Mouse (Mus musculus): Measurements from ENCODE around the gene Rtl8c.
"Not testable (repeated sequence)": the region's sequence is repeated elsewhere in the genome, so short reads cannot be mapped to it uniquely, and the experiment has no call there.

Gene Rtl8c

DNA sequence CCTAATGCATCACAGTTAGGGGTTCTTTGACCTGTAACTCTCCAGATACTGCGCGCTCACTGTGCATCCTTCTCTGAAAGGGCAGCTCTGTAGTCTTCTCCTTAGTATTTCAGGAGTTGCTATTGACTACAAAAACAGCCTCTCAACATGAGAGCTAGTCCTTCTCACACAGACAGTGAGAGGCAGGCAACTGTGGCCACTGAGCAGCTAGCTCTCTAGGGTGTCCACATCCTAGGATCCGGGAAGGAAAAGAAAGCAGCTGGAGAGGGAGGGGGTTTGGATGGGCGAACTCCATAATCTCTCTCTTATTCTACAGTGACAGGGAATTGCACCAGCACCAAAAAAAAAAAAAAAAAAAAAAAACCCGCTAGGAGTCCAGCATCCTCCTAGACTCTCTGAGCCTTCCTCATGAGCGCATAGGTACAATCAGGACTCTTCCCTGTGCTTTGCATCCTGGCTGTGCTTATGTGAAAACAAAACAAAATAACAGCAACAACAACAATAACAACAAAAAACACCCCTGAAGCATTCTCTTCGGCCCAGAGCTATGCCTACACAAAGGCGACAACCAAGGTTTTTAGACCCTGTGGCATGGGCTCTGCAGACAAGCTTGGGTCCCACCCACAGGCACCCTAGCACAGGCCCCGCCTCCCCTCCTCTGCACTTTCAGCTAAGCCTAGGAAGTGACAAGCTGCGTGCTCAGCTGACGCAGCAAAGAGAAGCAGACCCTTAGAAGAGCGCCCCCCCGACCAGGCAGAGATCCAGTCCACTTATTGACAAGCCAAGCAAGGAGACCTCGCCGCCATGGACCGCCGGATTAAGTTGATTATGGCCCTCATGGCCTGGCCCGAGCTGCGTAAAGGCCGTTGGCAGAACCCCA is at the start of gene Rtl8c:
Rtl8c (plus strand) TSS at position 791 of the 880 bp plus-strand sequence.
- peak; percentile 61 for DNase-seq (ENCODE audit: low read depth, low spot score)

DNA sequence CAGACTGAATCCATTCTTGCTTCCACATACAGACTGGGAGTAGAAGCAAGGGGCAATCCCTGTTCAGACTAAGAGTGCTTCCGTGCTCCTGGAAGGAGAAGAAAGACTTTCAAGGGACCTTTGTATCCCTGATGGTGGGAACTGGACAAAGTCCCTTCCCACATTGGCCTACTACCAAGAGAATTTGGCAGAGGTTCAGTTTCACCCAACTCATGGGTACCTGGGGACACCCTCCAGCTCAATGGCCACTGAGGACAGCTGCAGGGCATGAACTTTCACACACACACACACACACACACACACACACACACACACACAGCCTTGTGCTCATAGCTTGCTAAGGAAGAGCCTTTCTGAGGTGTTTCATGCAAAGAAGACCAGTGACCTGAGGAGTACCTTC is 28.5 kb upstream of the Rtl8c start:
- DNase-seq (ENCODE audit: low read depth, low spot score): no peak

DNA sequence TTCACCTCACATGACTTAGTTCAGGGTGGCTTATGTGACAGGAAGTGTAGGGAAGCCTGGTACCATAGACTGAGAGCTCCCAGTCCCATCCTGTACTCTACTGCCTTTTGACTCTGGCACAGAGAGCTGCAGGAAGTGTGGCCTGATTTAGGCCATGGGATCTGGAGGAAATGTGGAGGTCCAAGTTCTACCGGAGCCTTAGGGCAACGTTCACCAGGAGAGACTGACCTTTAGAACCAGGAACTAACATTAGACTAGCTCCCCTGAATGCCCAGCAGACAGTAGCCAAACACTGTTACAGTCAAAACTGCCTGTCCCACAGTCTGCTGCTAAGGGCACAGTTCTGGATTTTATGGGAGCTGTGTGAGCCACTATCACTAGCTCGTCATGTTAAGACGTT is 26.4 kb upstream of the Rtl8c start:
- DNase-seq (ENCODE audit: low read depth, low spot score): not testable (repeated sequence)

DNA sequence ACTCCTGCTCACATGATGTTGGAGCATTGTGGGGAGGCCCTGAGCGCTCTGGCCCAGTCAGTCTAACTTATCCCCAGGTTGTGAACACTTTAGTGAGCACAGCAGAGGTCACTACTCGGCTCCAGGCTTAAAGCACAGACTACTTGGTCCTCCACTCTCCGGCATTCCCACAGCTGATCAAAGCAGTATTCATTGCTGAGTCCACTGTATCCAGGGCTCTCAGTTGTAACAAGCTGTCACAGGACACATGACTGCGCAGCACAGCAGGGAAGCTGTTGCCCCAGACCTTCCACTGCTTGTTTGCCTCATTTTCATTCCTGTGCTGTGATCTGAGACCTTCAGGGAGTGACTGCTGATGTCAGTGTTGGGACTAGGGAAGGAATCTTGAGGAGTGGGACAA is 24.4 kb upstream of the Rtl8c start:
- not testable (repeated sequence) for DNase-seq (ENCODE audit: low read depth, low spot score)

DNA sequence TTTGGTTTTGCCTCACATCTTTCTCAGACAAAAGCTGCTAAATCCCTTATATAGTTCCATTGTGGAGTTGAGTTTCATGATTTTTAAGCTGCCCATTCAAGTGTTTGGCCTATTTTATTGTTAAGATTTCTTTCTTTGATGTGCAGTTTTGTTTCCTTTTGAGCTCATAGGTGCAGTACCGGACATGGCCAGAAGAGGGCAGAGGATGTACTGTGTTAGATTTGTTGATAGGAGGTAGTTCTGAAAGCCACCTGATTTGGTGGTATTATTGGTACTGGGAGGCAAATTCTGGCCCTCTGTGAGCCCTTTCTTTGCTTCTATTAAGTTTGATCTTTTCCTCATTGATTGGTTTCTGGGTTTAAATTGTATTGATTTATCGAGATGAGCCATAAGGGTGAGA is 7.8 kb upstream of the Rtl8c start:
- not testable (repeated sequence) for DNase-seq (ENCODE audit: low read depth, low spot score)

DNA sequence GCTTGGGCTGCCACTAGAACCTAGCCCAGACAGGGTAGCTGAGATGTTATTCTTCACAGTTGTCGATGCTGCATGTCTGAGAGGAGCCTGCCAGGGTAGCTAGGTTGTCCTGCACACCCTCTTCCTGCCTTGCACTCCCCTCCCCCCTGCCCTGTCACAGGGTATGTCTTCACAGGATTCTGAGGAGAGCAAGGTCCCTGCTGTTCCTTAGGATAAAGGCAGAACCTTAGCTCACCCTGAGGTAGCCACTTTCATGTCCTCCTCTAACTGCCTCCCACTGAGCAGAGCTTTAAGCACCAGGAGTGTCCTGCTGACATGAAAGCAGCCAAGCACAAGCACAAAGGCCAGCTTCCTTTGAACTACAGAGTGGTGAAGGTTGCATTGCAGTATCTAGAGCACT is 1.7 kb upstream of the Rtl8c start:
- peak; percentile 64 for DNase-seq (ENCODE audit: low read depth, low spot score)

DNA sequence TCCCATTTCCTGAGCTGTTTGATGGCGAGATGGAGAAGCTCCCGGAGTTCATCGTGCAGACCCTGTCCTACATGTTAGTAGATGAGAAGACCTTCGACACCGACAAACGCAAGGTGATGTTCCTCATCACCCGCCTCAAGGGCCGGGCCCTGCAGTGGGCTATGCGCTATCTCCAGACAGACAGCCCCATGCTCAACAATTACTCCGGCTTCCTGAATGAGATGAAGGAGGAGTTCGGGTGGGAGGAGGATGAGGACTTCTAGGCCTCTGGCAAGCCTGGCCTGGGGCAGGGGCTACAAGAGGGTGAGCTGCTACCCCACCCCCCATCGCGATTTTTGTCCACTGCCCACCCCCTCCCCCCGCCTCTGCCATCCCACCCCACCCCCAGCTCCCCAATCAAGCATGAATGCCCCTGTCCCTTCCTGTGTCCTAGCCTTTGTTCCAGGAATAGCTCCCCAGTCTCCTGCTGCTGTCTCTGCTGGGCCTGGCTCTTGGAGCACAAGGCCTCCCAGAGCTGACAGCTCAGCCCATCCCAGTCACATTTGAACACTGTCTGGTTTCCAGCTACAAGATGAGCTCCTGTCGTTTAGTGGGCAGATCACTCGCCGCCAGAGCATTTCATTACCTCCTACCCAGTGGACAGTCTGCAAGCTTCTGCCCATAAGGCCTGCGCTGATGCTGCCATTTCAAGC is 436 bp downstream of the Rtl8c start:
- DNase-seq (ENCODE audit: low read depth, low spot score): peak; percentile 6

DNA sequence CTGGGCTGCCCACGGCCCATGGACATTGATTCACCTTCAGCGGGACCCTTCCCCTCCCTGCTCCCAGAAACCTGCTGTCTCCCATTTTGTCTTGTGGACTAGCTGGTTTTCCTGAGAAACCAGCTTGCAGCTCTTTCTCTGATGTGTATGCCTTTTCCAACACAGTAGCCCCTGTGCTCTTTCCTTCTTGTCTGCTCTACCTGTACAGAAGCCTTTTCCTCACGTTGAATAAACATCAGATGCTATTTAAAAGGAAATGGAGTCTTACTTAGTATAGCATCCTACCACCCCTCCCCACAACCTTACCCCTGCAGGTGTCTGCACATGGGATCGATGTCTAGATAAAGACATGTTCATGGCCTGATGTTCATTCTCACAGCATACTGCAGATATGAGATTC is 1.0 kb downstream of the Rtl8c start, which contains the start of gene Gm14597:
Gm14597 (minus strand) TSS at position 101 of the 400 bp plus-strand sequence.
- not testable (repeated sequence) for DNase-seq (ENCODE audit: low read depth, low spot score)

DNA sequence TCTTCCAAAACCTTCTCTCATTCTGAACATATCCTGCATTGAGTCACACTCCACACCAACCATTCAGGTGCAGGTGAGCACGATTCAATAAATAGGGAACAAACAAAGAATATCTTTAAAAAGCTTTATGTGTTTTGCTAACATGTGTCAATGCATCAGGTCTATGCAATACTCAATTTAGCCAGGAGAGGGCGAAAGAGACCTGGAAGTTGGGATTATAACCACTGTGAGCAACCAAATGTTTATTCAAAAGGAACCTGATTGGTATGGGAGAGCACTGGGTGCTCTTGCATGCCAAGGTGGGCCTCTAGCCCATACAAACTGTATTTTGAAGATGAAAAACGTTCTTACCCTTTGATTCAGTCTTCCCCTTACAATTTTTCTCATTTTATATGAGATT is 2.7 kb downstream of the Rtl8c start:
- peak; percentile 64 for DNase-seq (ENCODE audit: low read depth, low spot score)

DNA sequence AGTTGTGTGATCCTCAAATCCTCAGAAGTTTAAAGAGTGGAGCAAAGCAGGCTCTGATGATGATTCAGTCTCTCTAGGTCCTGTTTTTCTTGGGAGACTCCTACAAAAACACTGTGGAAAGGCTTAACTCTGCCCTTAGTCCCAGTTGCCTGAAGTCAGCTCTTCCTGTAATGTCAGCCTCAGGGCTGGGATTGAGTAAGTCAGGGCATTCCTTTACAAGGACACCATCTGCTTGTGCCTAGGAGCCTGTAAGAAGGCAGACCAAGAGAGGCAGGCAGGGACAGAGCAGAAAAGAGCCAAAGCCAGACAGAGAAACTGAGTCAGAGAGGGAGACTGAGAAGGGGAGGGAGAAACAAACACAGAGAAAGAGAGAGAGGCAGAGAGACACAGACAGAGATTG is 3.6 kb downstream of the Rtl8c start:
- not testable (repeated sequence) for DNase-seq (ENCODE audit: low read depth, low spot score)

DNA sequence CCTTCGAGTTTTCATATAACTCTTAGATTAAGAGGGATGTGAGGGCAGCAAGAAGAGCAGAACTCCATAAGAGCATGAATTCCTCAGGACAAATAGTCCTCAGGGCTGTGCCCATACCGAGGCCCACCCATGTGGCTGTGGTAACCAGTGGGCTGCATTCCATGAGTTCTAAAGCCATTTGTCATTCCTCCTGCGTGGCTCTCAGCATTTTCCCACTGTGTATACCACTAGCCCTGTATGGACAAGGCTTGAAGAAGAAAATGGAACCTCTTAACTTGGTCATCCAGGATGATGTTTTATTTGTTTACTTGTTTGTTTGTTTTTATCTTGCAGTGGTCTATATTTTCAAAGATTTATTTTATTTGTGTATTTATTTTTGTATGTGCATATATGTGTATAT is 30.3 kb downstream of the Rtl8c start:
- DNase-seq (ENCODE audit: low read depth, low spot score): not testable (repeated sequence)

DNA sequence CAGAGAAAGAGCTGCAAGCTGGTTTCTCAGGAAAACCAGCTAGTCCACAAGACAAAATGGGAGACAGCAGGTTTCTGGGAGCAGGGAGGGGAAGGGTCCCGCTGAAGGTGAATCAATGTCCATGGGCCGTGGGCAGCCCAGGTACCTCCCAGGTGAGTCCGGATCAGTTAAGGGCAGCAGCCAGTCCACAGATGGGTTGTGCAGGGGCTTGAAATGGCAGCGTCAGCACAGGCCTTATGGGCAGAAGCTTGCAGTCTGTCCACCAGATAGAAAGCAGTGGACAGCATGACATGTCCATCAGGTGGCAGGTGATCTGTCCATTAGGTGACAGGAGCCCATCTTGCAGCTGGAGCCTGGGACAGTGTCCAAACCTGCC is 34.8 kb downstream of the Rtl8c start:
- DNase-seq (ENCODE audit: low read depth, low spot score): not testable (repeated sequence)

DNA sequence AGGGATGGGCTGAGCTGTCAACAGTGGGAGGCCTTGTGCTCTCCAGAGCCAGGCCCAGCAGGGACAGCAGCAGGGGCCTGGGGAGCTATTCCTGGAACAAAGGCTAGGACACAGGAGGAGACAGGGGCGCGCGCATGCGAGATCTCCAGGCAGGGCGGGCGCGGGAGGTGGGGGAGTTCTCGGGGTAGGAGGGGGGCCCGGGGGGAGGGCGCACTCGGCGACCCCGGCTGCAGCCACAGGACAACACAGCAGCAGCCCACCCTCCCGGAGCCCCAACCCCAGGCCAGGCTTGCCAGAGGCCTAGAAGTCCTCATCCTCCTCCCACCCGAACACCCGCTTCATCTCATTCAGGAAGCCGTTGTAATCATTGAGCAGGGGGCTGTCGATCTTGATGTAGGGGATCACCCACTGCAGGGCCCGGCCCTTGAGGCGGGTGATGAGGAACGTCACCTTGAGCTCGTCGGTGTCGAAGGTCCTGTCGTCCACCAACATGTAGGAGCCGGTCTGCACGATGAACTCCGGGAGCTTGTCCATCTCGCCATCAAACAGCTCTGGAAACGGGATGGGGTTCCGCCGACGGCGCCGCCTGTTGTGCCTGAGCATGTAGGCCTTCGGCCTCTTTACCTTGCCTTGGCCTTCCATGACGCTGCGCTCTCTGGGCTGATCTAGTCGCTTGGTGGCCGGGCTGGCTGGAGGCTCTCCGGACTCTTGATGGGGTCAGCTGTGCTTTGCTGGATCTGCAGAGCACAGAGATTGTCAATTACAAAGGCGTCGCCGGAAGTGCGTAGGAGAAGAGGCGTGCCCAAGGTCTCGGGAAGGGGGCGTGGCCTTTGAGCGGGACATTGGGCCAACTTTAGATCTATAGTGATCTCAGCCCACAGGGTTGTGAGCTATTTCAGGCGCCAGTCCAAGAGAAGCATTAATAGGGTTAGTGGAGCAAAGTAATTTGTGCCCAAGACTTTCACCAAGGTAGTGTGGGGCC is 35.4 kb downstream of the Rtl8c start, which contains the start of gene Rtl8a:
Rtl8a (minus strand) TSS at position 703 of the 982 bp plus-strand sequence.
- DNase-seq (ENCODE audit: low read depth, low spot score): peak; percentile 82

DNA sequence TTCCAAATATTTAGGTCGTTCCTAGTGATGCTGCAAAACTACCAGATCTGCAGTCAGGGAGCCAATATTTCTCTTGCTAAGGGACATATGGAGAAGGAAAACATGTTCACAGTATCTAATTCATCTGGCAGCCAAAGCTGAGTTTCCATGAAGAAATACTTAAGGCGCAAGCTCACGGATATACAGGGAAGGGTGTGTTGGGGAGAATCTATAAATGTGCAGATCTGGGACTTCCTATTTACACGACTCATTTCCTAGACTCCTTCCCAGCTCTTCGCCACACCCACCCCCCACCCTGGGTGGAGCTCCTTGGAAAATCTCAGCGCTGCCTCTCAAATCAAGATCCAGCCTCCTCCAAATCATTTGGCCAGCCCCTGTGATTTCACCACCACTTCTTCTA is 38.1 kb downstream of the Rtl8c start:
- peak; percentile 8 for DNase-seq (ENCODE audit: low read depth, low spot score)

DNA sequence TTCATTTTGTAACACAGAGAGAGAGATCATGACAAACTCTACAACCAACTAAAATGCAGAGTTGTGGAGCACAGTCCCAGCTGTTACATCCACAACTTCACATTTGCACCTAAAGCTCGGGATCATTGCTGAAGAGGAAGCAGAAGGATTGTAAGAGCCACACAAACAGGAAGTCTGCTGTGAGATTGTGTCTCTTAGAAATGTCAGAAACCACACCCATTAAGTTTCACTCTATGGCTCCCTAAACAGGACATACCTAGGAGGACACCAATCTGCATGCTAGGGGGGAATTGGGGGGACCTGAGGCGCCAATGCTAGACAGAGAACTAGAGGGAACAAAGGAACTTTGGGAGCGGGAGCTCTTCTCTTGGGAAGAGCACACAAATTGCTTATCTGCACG is 45.1 kb downstream of the Rtl8c start:
- DNase-seq (ENCODE audit: low read depth, low spot score): not testable (repeated sequence)

Measured in ZHBTc4 (cell line).